Mouse (Mus musculus) lung, adult 2 months (tissue): Measurements from ENCODE around the gene Lrrc20. TPM values are rescaled to one million over a fixed set of nuclear protein-coding genes. Genes with fewer than 3 reads are reported as not detected.
A peak's percentile ranks its signal among the peaks of the same experiment; 100 is the strongest.
"Not testable (repeated sequence)": the region's sequence is repeated elsewhere in the genome, so short reads cannot be mapped to it uniquely, and the experiment has no call there.

ENCODE experiments used
- DNase-seq: peaks from one replicate; pipeline ENCODE4 v3.0.0; 2022
- H3K4me1 ChIP-seq: fragments of 200-500 bp; 2 replicates; pipeline ENCODE4 v1.6.1; 2011; ENCODE audit warnings: low read length; ENCODE audit not compliant: control insufficient read depth, insufficient read depth
- H3K4me3 ChIP-seq: fragments of 200-500 bp; replicated peaks from 2 replicates; pipeline ENCODE3; 2011; ENCODE audit warnings: low read depth, mild to moderate bottlenecking, control low read depth, low read length; ENCODE audit errors: extremely low read depth
- CTCF ChIP-seq: fragments of 200-500 bp; IDR thresholded peaks from 2 replicates; pipeline ENCODE4 v1.5.1; 2011; ENCODE audit warnings: mild to moderate bottlenecking, low read length, control low read depth; ENCODE audit not compliant: insufficient read depth
- POLR2A ChIP-seq: fragments of 200-500 bp; IDR thresholded peaks from 2 replicates; pipeline ENCODE4 v1.6.1; 2011; ENCODE audit warnings: low read depth, mild to moderate bottlenecking, control low read depth, low read length, borderline replicate concordance; ENCODE audit errors: extremely low read depth
- WGBS: fragments of 180-500 bp; shearing (Covaris S2); methylation state at CpG from one replicate; pipeline ENCODE4 v1.1.7; 2018; 5-methylcytosine and 5-hydroxymethylcytosine counted together
- polyA plus RNA-seq: library from polyadenylated mRNA; depleted of rRNA; stranded (reverse); fragments of >200 nt; gene quantifications from 2 replicates; pipeline ENCODE4 v1.2.3, GENCODE M21; 2012

The Lrrc20 gene
- polyA plus RNA-seq, 1 experiment = 21.1 TPM

DNA sequence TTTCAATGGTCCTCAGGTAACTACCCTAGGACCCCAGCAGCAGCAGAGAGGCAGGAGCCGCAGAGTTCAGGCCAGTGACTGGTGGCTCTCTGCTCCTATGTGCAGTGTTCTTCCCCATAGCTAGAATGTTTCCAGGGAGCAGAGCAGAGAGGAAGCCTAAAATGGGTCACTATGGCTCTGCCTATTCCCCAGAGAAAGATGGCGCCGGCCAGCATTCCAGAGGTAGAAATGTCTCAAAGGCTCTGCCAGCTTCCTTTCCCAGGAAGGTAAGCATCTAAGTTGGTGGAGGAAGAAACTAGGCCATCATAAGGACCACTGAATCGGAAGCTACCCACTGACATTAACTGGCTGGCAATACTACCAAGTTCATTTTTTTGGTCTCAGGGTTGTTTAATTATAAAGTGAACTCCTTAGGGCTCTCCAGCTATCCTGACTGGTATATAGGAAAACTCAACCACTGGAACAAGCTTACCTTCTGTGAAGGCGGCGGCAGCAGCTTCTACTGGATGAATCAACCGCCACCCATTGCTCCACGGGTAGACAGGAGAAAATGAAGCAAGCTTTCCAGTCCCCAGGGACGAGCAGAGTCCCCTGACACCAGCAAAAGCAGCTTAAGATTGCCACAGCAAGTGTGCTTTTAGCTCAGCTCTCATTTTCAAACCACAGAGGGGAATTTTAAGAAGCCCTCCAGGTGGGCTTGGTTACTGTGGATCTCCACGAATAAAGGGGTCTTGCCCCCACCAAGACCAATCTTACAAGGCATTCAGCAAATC, 27.8 kb upstream of the Lrrc20 start:
- WGBS = 66% methylated on average over 10 of the region's 10 CpGs
- TF ChIP-seq POLR2A (no peak), CTCF (no peak)
- no peak for DNase-seq
- no peak overlapping the region for H3K4me3 ChIP-seq
- H3K4me1 ChIP-seq = peaks cover 44% of the 10 kb centered on the region

DNA sequence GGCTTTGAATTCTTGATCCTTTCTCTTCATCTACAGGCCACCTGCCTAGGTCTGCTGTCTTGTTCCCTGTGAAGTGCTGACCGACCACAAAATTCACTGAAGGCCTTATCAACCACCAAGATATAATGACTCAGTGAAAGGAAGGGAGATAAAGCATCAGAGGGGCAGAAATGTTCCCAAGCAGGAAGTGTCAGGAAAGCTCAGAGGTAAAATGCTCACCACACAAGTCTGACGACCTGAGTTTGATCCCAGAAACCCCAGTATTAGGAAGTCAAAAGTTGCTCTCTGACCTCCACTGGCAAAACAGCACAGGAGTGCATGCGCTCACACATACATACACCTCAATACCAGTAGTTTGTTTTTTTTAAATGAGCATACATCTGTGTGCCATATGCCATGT, 26.8 kb upstream of the Lrrc20 start:
- Histone ChIP-seq H3K4me1 (peaks cover 41% of the 10 kb centered on the region), H3K4me3 (no peak overlapping the region)
- DNase-seq = no peak
- TF ChIP-seq POLR2A (no peak), CTCF (no peak)
- 52% methylated on average over 3 of the region's 3 CpGs for WGBS

DNA sequence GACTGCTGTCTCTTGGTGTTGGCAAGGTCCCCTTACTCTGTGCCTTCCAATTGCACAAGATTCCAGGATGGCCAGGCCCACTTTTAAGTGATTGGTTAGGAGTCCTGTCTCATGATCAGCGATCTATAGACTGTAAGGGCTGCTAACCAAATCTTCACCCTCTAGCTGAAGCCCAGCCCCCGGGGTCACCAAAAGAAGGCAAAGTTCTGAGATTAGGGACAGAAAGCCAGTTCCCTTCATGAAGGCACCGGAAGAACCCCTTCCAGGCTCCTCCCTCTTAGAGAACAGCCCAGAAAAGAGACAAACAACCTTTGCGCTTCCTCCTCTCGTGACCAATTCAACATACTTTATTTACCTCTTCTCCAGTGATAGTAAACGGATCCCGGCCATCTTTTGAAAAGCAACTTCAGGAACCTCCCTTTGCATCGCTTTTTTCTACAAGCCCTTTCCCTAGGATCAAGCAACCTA, 24.1 kb upstream of the Lrrc20 start:
- DNase-seq = peak; percentile 42
- H3K4me3 ChIP-seq = peak overlapping the region; percentile 93
- under 1% methylated on average over 8 of the region's 8 CpGs for WGBS

DNA sequence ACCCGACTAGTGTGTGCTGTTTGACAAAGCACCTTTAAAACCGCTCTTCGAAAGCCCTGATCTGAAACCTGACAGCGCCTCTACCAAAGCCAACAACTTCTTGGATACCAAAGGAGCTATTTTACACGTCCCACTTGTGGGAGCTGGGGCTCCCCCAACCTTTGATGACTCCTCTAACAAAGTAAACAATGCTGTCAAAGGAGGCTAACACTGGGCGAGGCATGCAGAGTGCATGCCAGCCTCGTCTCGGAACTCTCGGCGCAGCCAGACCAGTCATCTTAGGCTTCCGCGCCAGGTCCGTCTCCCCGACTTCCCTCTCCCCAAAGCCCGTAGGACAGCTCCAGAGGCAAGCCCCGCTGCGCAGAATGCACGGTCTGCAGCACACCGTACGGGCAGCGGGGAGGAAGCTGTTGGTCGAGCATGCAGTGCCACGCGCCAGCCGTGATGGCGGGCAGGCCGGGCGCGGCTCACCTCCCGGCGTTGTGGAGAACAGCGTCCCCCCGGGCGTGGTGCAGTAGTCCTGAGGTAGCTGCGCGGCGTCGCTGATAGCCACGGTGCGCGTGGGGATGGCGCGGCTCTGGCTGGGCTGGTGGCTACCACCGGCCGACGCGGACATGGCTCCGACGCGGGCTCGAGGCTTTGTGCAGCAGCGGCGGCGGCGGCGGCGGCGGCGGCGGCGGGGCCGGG, 23.5 kb upstream of the Lrrc20 start:
- peak; percentile 61 for DNase-seq
- under 1% methylated on average over 62 of the region's 62 CpGs for WGBS

More for the DNA sequence above, 24.1 kb upstream of the Lrrc20 start:
- H3K4me1 ChIP-seq = peaks cover 36% of the 10 kb centered on the region
- TF ChIP-seq CTCF (no peak), POLR2A (no peak)

DNA sequence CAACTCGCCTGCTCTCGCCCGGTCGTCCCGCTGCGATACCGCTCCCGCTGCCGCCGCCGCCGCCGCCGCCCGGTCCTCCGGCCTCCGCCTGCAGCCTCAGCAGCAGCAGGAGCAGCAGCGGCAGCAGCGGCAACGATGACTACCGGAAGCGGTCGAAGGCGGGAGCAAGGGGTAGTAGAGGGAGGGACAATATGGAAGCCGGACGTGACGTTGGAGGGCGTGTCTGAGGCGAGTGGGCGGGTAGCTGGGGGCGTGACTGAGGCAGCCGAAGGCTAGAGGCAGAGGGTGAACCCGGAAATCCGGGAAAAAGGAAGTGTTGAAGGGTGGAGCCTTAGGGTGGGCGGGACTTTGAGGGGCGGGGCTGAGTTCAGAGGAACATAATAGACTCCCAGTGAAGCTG, 23.0 kb upstream of the Lrrc20 start, which contains the start of gene Eif4ebp2:
Gene Eif4ebp2, minus strand, starts transcription at position 17 of the 400 bp plus-strand sequence.
- peak; percentile 100 for DNase-seq
- Histone ChIP-seq H3K4me1 (peaks cover 27% of the 10 kb centered on the region), H3K4me3 (peak within 1 kb of the TSS; percentile 93)
- WGBS = under 1% methylated on average over 34 of the region's 36 CpGs
- TF ChIP-seq CTCF (no peak), POLR2A (peak; percentile 93)

More for the DNA sequence above, 23.5 kb upstream of the Lrrc20 start:
- Histone ChIP-seq H3K4me3 (peak overlapping the region; percentile 93), H3K4me1 (peaks cover 33% of the 10 kb centered on the region)
- TF ChIP-seq CTCF (no peak), POLR2A (0 out of 2 replicates have a peak, but pooled peaks have one; percentile 23)

DNA sequence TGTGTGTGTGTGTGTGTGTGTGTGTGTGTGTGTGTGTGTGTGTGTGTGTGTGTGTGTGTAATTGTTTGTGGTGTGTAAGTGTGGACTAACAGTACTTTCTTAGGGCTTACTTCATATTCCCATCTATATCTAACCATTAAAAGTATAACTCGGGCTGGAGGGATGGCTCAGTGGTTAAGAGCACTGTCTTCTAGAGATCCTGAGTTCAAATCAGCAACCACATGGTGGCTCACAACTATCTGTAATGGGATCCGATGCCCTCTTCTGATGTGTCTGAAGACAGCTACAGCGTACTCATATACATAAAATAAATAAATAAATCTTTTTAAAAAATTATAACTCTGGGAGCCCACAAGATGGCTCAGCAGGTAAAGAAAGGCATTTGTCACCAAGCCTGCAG, 22.4 kb upstream of the Lrrc20 start:
- not testable (repeated sequence) for H3K4me3 ChIP-seq, DNase-seq
- H3K4me1 ChIP-seq = peaks cover 22% of the 10 kb centered on the region
- 60% methylated on average over 3 of the region's 3 CpGs for WGBS

DNA sequence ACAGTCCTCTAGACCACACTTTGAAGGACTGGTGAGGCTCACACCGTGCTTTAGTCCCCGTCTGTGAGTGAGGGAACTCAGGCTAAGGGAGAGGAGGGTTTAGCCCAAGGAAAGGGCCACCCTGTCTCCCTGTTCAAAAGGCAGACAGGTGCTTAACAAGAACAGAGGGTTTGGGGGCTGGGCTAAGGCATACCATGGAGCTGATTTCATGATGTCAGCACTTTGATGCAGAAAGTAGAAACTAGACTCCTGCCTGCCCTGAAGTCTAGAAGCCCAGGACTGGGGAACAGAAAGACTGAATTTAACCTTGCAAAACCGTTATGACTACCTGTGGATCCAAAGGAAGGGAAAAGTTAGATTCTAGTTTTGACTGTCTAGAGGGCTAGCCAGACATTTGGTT, 18.4 kb upstream of the Lrrc20 start:
- WGBS = 64% methylated on average over 3 of the region's 3 CpGs
- no peak for TF ChIP-seq POLR2A
- TF ChIP-seq CTCF = no peak
- Histone ChIP-seq H3K4me3 (no peak overlapping the region), H3K4me1 (no peaks in the 10 kb centered on the region)
- DNase-seq = no peak

DNA sequence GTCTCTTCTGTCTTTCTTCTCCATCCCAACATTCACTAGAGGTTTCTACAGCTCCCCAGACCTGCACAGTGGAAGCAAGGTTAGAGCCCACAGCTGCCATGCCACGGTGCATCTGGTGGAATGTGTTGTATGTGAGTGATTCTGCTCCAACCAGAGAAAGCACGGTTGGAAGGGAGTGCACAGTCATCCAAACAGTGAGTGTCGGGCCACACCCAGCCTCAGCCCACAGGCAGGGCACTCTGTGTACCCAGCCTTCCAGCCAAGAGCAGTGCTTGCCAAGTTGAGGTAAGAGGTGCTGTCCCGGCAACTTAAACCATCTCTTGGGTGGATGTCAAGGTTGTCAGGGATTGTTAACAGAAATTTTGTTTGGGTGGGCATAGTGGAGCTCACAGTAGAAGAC, 10.6 kb upstream of the Lrrc20 start:
- Histone ChIP-seq H3K4me1 (no peaks in the 10 kb centered on the region), H3K4me3 (no peak overlapping the region)
- DNase-seq = no peak
- WGBS = 35% methylated on average over 4 of the region's 4 CpGs
- no peak for TF ChIP-seq POLR2A
- no peak for TF ChIP-seq CTCF

DNA sequence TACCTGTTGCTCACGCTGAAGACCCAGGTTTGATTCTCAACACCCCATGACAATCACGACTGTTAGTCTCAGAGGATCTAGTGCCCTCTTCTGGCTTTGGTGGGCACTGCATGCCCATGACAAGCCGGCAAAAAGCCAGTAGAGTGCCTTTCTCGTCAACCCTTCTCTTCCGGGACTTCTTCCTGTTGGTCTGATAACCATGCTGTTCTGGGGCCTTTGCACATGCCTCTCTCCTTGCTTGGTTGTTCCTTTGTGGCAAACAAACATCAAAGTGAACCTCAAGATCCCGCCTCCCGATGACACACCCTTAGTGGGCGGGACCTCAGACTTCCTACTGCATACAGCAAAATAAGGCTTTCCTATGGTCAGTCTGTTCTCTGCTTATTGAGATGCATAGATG, 9.4 kb upstream of the Lrrc20 start:
- 59% methylated on average over 8 of the region's 8 CpGs for WGBS
- no peak overlapping the region for H3K4me3 ChIP-seq
- no peaks in the 10 kb centered on the region for H3K4me1 ChIP-seq
- no peak for DNase-seq
- no peak for TF ChIP-seq POLR2A
- peak; percentile 31; the same call in 1 of the 2 replicates for TF ChIP-seq CTCF

DNA sequence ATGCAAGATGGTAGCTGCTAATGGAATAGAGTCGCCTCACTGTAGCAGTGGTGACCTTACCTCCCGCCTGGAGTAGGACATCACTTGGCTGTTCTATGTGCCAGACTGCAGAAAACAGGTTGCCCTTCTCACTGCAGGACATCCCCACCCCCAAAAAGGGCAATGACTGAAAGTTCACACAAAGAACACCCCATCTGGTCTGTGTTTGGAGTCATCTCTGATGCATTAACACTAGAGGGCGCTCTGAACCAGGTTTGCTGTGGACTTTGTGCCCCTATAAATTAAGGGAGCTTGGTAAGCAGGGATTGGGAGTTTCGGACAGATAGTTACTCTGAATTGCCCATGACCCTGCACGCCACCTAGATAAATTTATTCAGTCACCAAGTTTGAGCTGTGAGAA, 8.7 kb upstream of the Lrrc20 start:
- Histone ChIP-seq H3K4me1 (no peaks in the 10 kb centered on the region), H3K4me3 (no peak overlapping the region)
- no peak for DNase-seq
- WGBS = 22% methylated on average over 5 of the region's 5 CpGs
- peak; percentile 45 for TF ChIP-seq CTCF
- TF ChIP-seq POLR2A = no peak
